Mouse (Mus musculus): ENCODE data around the gene Myo1a.
"Not testable (repeated sequence)": the region's sequence is repeated elsewhere in the genome, so short reads cannot be mapped to it uniquely, and the experiment has no call there.

The Myo1a gene

GRCm38 (mm10) chr10:127759181-127760110 is 54.5 kb downstream of the Myo1a start, which contains the start of the genes Rdh1 and Rdh16f1:
Gene Rdh1, plus strand, starts transcription at chr10:127759721.
Gene Rdh16f1, plus strand, starts transcription at chr10:127759787.
- no peak for DNase-seq (ENCODE audit: low spot score)

DNA sequence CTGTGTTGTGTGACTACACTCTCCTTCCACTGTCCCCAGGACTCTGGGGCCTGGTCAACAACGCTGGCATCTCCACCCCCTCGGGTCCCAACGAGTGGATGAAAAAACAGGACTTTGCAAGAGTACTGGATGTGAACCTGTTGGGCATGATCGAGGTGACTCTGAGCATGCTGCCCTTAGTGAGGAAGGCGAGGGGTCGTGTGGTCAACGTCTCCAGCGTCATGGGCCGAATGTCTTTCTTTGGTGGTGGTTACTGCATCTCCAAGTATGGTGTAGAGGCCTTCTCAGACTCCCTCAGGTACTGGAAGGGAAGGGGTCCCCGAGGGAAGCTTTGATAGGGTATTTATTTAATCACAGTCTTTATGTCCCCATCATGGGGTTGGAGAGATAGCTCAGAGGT is 58.0 kb downstream of the Myo1a start:
- DNase-seq (ENCODE audit: low spot score), result not testable (repeated sequence)

- DNase-seq (ENCODE audit: low spot score), result no peak
Observed at GRCm38 (mm10) chr10:127763914-127764680, 59.1 kb downstream of the Myo1a start.

DNA sequence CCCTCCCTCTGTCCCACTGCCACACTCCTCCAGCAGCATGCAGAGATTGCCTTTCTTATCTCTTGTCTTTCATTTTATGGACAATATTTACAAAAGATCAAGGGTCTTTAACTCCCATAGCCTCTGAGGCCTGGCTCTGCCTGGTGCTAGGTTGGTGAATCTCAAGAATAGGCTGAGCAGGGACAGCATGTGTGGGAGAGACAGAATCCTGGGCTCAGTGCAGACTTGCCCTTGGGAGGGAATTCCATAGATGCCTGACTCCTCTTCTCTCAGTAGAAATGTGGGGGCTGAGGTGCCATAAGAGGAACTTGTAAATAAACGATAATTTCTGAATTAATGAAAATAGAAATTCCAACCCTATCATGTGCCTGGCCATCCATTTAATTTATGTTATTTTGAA is 61.6 kb downstream of the Myo1a start:
- no peak for DNase-seq (ENCODE audit: low spot score)
